Mouse (Mus musculus) central nervous system, embryonic 14 days (tissue): ENCODE results near the gene Hemgn. TPM values are rescaled to one million over a fixed set of nuclear protein-coding genes. Genes with fewer than 3 reads are reported as not detected.

Experiments
- polyA plus RNA-seq: library from polyadenylated mRNA; depleted of rRNA; stranded (reverse); fragments of >200 nt; gene quantifications from 2 replicates; pipeline ENCODE4 v1.2.3, GENCODE M21; 2012; rRNA removed

Hemgn gene
- 0.16 and 0.17 TPM in 2 replicates for polyA plus RNA-seq

DNA sequence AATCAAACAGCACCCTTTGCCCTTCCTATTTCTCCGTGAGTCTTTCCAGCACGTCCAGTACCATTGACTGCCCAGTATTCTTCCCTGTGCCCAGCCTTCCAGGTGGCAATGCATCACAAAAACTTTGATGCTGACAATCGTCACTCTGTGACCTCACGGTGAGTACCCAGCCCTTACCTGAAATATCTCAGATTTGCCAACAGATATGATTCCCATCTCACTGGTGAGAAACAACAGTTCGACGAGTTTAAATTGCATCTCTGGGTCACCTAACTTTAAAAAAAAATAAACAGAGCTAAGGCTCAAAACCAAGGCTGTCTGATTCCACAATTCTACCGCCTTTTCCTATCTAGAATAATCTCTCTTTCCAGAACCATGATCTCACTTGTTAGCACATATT lies at the start of gene Hemgn:
Gene Hemgn (minus strand): TSS at position 101 of the 400 bp plus-strand sequence.

DNA sequence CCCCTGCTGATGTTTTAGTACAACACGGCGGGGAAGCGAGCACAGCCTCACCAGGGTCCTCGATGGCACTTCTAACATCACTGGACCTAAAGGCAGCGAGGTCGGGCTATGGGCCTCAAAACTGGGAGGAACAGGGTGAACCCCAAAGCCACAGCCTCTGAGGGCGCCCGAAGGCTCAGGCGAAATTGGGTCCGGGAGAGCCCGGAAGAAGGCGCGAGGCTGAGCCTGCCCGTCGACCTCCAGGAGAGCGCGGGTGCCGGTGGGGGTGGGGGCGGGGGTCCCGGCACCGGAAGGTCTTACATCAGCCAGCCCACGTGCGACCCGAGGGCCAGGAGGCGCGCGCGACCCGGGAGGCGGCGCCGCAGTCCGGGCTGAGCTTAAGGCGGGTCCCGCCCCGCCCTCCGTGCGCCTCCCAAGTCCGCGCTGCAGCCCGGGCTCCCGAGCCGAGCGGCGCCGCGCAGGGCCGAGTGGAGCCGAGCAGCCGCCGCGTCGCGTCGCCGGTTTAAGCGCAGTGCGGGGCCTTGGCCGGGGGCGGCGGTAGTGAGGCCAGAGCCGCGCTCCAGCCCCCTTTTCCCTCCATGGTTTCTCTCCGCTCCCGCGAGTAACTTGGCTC lies 37.3 kb upstream of the Hemgn start, which contains the start of gene Anp32b:
Gene Anp32b (plus strand): TSS at position 384 of the 613 bp plus-strand sequence.

DNA sequence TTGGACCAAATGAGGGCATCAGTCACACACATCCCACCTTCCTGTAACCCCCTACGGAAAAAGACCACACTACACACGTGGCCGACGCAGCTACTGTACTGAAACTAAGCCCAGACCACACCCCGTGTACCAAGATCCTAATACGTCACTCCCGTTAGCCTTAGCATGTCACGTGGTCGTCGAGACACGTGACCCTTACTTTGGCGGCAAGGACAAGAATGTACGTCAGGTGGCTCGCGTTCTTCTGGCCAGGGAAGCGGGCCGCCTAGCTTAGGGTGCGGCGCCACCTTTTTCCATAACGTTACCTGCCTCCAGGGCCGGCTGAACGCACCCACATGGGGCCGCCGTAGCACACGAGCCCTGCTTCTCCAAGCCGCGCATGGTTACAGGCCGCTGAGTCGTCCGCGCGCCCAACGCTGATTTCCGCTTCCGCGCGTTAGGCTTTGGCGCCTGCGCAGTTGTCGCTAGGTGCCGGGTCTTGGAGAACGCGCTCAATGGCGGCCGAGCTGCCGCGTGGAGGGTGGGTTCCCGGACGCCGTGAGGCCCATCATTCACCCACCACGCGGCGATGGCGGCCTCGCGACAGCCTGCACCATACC lies 24.2 kb downstream of the Hemgn start, which contains the start of gene Trmo:
Gene Trmo (minus strand): TSS at position 425 of the 599 bp plus-strand sequence.

Other genes with a start within 250 kb of the Hemgn start
- 38.6 TPM in 2 replicates for gene Xpa, start 217.2 kb downstream of the Hemgn start, polyA plus RNA-seq
- gene Foxe1, start 69.9 kb downstream of the Hemgn start, polyA plus RNA-seq, result 0.66 TPM in 1 of 2 replicates, not detected in the other
- 8.3 and 8.5 TPM in 2 replicates for gene Trmo, start 24.1 kb downstream of the Hemgn start, polyA plus RNA-seq
- gene Anp32b, start 37.4 kb upstream of the Hemgn start, polyA plus RNA-seq, result 81.4 and 91.4 TPM in 2 replicates
- gene Nans, start 75.7 kb upstream of the Hemgn start, polyA plus RNA-seq, result 70.8 and 71.6 TPM in 2 replicates
- 0.88 and 1.0 TPM in 2 replicates for gene Trim14, start 122.6 kb upstream of the Hemgn start, polyA plus RNA-seq
- gene Coro2a, start 188.7 kb upstream of the Hemgn start, polyA plus RNA-seq, result 8.8 and 9.9 TPM in 2 replicates
- 1.0 and 1.4 TPM in 2 replicates for gene Tbc1d2, start 236.7 kb upstream of the Hemgn start, polyA plus RNA-seq